Comparison of ENCODE assay signal across 8 mouse cellular contexts in the genomic region with DNA sequence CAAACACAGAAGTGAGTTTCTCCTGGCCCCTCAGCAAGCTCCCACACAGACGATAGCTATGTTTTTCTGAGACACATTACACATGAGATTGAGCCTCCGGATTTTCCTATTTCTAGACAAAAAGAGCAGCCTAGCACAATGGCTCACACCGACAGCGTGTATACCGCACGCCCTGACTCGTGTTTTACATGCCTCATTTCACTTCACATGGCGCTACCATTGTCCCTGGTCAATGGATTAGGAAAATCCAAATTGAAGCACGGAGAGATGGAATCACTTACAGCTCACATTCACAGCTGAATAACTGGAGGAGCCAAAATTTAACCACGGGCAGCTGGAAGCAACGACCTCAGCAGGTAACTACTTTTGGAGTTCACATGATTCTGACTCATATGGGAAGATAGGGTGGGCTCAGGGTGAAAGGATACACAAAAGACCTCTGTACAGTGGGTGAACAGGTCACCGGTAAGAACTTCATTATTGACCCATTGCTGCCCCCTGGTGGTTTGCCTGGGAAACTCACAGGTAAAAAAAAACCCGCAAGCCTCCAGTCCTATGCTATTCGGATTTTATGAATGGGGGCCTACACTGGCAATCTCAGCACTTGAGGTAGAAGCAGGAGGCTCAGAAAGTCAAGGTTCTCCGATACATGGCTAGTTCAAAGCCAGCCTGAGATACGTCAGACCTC. TPM values are rescaled to one million over a fixed set of nuclear protein-coding genes. Genes with fewer than 3 reads are reported as not detected.
DNase-seq lines count a peak whose midpoint lies in the region; ATAC-seq and TF ChIP-seq lines count a peak whose summit lies in the region.

No protein-coding gene starts in this region.

- no peak overlapping the region for H3K4me2 ChIP-seq in lung, embryonic 14.5 days

- H3K27ac ChIP-seq in lung, embryonic 14.5 days (ENCODE audit: low read depth), result no peak overlapping the region

- H3K9me3 ChIP-seq in lung, embryonic 14.5 days (ENCODE audit: low read depth, low read length), result no peaks in the 10 kb centered on the region

- WGBS in lung, embryonic 14.5 days, result 67% methylated on average over 16 of the region's 16 CpGs

- TF ChIP-seq POLR2A in brain, embryonic 14.5 days (IDR thresholded peaks at IDR 0.05; ENCODE audit: borderline replicate concordance, extremely low read depth, insufficient read depth, insufficient read length, poor library complexity, severe bottlenecking), result no peak

- H3K27me3 ChIP-seq in lung, embryonic 14.5 days (ENCODE audit: insufficient read depth, low read length), result no peaks in the 10 kb centered on the region

- peak; percentile 69; the same call in 1 of the 2 replicates for ATAC-seq in erythroid progenitor cell, adult 5-6 weeks (replicated peaks; ENCODE audit: low FRiP score, poor library complexity, severe bottlenecking)
- peak; percentile 64 for ATAC-seq in inflammation-experienced regulatory T-cells, adult 6 months
- no peak for ATAC-seq in lung, embryonic 14.5 days (ENCODE audit: insufficient read depth)

- peak; percentile 78 for TF ChIP-seq CTCF in brain, embryonic 14.5 days (IDR thresholded peaks at IDR 0.05; ENCODE audit: borderline replicate concordance, extremely low read depth, insufficient read depth, insufficient read length)
- TF ChIP-seq CTCF in lung, embryonic 14.5 days (IDR thresholded peaks at IDR 0.05; ENCODE audit: low read depth), result peak; percentile 73

- no peak overlapping the region for H3K4me3 ChIP-seq in lung, embryonic 14.5 days (ENCODE audit: low read depth, low read length)

- peak; percentile 37 to 85 for DNase-seq in heart, adult 18-20 months
- DNase-seq in heart, adult 9 months (ENCODE audit: low spot score in 2 of 2), result no peak
- peak; percentile 76 for DNase-seq in CD4-positive, CD25-positive, alpha-beta regulatory T cell, adult 2 months (ENCODE audit: low read depth, low spot score)
- peak; percentile 79 for DNase-seq in brain, embryonic 14.5 days (ENCODE audit: low read depth)
- DNase-seq in lung, embryonic 14.5 days, result peak; percentile 77
- DNase-seq in skeletal muscle tissue, adult 2 months (ENCODE audit: low read depth, low spot score), result peak; percentile 22

- H3K9ac ChIP-seq in lung, embryonic 14.5 days, result no peak overlapping the region

- peaks cover 51% of the 10 kb centered on the region for H3K36me3 ChIP-seq in lung, embryonic 14.5 days (ENCODE audit: insufficient read depth)

- H3K4me1 ChIP-seq in lung, embryonic 14.5 days (ENCODE audit: insufficient read depth), result no peaks in the 10 kb centered on the region

RNA-seq across cellular contexts. Expression of a gene that starts 17.8 kb away (rescaled TPM):
- 10 to 100 TPM; 29.6 to 35.3 TPM for total RNA-seq in heart, adult 18-20 months (2021)
- 64.0 and 66.2 TPM in 2 replicates for polyA plus RNA-seq in brain, embryonic 14.5 days (2012; rRNA removed)
- total RNA-seq in erythroid progenitor cell, adult 5-6 weeks (2015; ENCODE audit: low replicate concordance), result 42.5 and 44.9 TPM in 2 replicates
- 19.3 and 22.6 TPM in 2 replicates for total RNA-seq in erythroid progenitor cell, adult 5-6 weeks (2017; ENCODE audit: low replicate concordance)
- polyA plus RNA-seq in inflammation-experienced regulatory T-cells, adult 6 months (2017; shearing (Covaris generic)), result 100 to 1,000 TPM; 121 to 184 (median 148) TPM
- polyA plus RNA-seq in lung, embryonic 14.5 days (2014; fragmentation: Nextera tagmentation; extraction: Ambion mirVana), result 106 and 107 TPM in 2 replicates

RNA-seq across cellular contexts. Expression of a gene that starts 17.9 kb away (rescaled TPM):
- 10 to 100 TPM; 88.4 to 92.6 TPM for total RNA-seq in heart, adult 18-20 months (2021)
- 80.2 and 131 TPM in 2 replicates for polyA plus RNA-seq in brain, embryonic 14.5 days (2012; rRNA removed)
- total RNA-seq in erythroid progenitor cell, adult 5-6 weeks (2015; ENCODE audit: low replicate concordance), result 254 and 272 TPM in 2 replicates
- total RNA-seq in erythroid progenitor cell, adult 5-6 weeks (2017; ENCODE audit: low replicate concordance), result 80.6 and 121 TPM in 2 replicates
- polyA plus RNA-seq in inflammation-experienced regulatory T-cells, adult 6 months (2017; shearing (Covaris generic)), result 100 to 1,000 TPM; 101 to 138 (median 130) TPM
- polyA plus RNA-seq in lung, embryonic 14.5 days (2014; fragmentation: Nextera tagmentation; extraction: Ambion mirVana), result 126 and 131 TPM in 2 replicates

RNA-seq across cellular contexts. Expression of a gene that starts 56.5 kb away (rescaled TPM):
- under 1 TPM in 1 of 2 experiments, not detected in 1; 0.23 TPM for total RNA-seq in heart, adult 18-20 months (2021)
- polyA plus RNA-seq in brain, embryonic 14.5 days (2012; rRNA removed), result 5.0 and 10.1 TPM in 2 replicates
- total RNA-seq in erythroid progenitor cell, adult 5-6 weeks (2015; ENCODE audit: low replicate concordance), result not detected in 2 replicates
- not detected in 2 replicates for total RNA-seq in erythroid progenitor cell, adult 5-6 weeks (2017; ENCODE audit: low replicate concordance)
- polyA plus RNA-seq in inflammation-experienced regulatory T-cells, adult 6 months (2017; shearing (Covaris generic)), result not detected
- not detected in 2 replicates for polyA plus RNA-seq in lung, embryonic 14.5 days (2014; fragmentation: Nextera tagmentation; extraction: Ambion mirVana)

Comparison
In these comparisons a context has a peak if more than half of its experiments do, and no peak if none do; other contexts are left out.
1. DNase-seq: peak in heart, adult 18-20 months (2 of 2), CD4-positive, CD25-positive, alpha-beta regulatory T cell, adult 2 months (single experiment), brain, embryonic 14.5 days (single experiment), lung, embryonic 14.5 days (single experiment) and skeletal muscle tissue, adult 2 months (single experiment); none in heart, adult 9 months (0 of 2).